Mouse (Mus musculus) C2C12 (cell line): Measurements from ENCODE around the gene Unc13d.

Experiments used
- CEBPB ChIP-seq: IDR thresholded peaks from one replicate; pipeline ENCODE4 v1.6.1; 2011; ENCODE audit warnings: low read depth, mild to moderate bottlenecking, control low read depth, moderate library complexity
- CTCF ChIP-seq: IDR thresholded peaks from one replicate; pipeline ENCODE4 v1.5.1; 2011; ENCODE audit not compliant: control insufficient read depth, insufficient read depth, insufficient read length
- MAX ChIP-seq: IDR thresholded peaks from one replicate; pipeline ENCODE4 v1.6.1; 2011; ENCODE audit warnings: mild to moderate bottlenecking, control low read depth
- MYOD1 ChIP-seq: IDR thresholded peaks from one replicate; pipeline ENCODE4 v1.6.1; 2011; ENCODE audit warnings: low read depth; ENCODE audit not compliant: control insufficient read depth, insufficient read length
- MYOG ChIP-seq: IDR thresholded peaks from one replicate; pipeline ENCODE4 v1.6.1; 2011; ENCODE audit not compliant: control insufficient read depth, insufficient read length; ENCODE audit errors: extremely low read depth
- USF1 ChIP-seq: IDR thresholded peaks from one replicate; pipeline ENCODE4 v1.6.1; 2011; ENCODE audit warnings: low read depth, mild to moderate bottlenecking, control low read depth, moderate library complexity

DNA sequence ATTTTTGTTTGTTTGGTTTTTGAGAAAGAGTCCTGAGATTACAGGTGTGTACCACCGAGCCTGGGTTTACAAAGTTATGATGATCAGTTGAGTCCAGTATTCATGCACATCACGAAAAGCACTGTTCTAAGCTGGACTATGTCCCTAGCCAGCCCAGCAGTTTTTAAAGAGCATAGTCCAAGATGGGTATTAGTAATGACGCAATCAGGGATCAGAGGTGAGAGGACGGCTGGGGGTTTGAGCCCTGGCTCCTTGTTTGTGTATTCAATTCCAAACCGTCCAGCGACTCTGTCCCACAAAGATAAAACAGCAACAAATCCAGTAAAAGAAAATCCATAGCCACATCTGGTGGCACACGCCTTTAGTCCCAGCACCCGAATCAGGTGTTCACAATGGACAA is 10.4 kb upstream of the Unc13d start:
- no peak for TF ChIP-seq MYOD1
- no peak for TF ChIP-seq MAX
- no peak for TF ChIP-seq CTCF
- TF ChIP-seq USF1: no peak
- TF ChIP-seq CEBPB: peak; percentile 34
- no peak for TF ChIP-seq MYOG
